7 mouse cellular contexts compared by ENCODE assay signal in the genomic region with DNA sequence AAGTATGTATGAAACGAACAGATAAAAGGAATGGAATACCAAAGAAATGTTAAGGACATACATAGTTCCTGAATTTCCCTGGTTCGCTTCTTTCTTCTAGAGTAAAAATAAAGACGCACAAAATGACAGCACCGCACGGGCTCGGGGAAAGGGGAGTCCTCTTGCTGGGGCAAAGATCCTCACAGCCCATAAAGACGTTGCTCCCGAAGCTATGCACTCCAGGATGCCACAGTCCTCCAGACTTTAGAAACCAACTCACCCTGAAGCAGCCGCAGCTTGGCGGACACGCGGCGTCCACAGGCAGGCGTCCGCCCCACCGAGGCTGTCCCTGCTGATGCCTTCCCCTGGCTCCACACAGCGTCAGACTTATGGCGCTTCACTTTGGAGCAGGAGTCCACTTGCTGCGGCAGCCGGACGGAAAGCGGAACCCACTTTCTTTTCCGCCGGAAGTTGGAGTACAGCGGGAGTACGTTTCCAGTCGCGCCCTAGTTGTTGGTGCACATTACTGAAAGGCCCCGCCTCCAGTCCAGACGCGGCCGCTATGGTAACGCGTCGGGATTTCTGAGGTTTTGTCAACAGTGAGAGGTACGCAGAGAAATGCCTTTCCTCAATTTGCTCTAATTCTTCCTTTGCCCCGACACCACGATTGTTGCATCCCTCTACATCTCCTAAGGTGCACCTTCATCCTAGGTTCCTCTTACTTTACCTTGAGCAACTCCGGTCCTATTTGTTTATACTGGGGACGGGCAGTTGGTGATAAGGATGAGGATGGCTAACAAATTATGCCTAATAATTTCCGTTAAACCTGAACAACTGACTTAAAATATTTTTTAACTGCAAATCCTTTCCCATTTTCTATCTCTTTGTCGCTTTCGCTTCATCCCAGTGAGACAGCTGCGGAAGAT. TPM values are rescaled to one million over a fixed set of nuclear protein-coding genes. Genes with fewer than 3 reads are reported as not detected.
DNase-seq lines count a peak whose midpoint lies in the region; ATAC-seq lines count a peak whose summit lies in the region.

A gene (minus strand): TSS at position 715 of the 905 bp plus-strand sequence.

- peak within 1 kb of the TSS; percentile 92 for H3K9ac ChIP-seq in intestine, embryonic 16.5 days (ENCODE audit: low read depth, low read length)
- peak within 1 kb of the TSS; percentile 76 for H3K9ac ChIP-seq in midbrain, embryonic 11.5 days (ENCODE audit: low read length)

- DNase-seq in adrenal gland, adult 8-10 months, result peak; percentile 88
- peak; percentile 91 for DNase-seq in embryo, embryonic 9.5 days (ENCODE audit: extremely low spot score)
- DNase-seq in gastrocnemius, postnatal 4 days (ENCODE audit: low spot score in 2 of 2), result peak; percentile 72 to 89
- DNase-seq in left cerebral cortex, postnatal 36 days (ENCODE audit: low spot score in 2 of 2), result peak; percentile 92 to 93
- DNase-seq in midbrain, embryonic 11.5 days (ENCODE audit: low spot score, missing footprints), result peak; percentile 99
- peak; percentile 72 for DNase-seq in skeletal muscle tissue, adult 2 months (ENCODE audit: low read depth, low spot score)

- no peaks in the 10 kb centered on the region for H3K4me1 ChIP-seq in intestine, embryonic 16.5 days (ENCODE audit: control insufficient read depth, insufficient read depth, low read length)
- no peaks in the 10 kb centered on the region; the same call in 1 of the 2 replicates for H3K4me1 ChIP-seq in midbrain, embryonic 11.5 days (ENCODE audit: control insufficient read depth, insufficient read depth, low read length)

- H3K36me3 ChIP-seq in intestine, embryonic 16.5 days (ENCODE audit: control insufficient read depth, insufficient read depth, low read length), result no peaks in the 10 kb centered on the region
- no peaks in the 10 kb centered on the region for H3K36me3 ChIP-seq in midbrain, embryonic 11.5 days (ENCODE audit: control insufficient read depth, insufficient read depth, low read length)

- peak; percentile 99 for ATAC-seq in intestine, embryonic 16.5 days
- ATAC-seq in midbrain, embryonic 11.5 days (ENCODE audit: low FRiP score), result peak; percentile 97

- peak within 1 kb of the TSS; percentile 52; the same call in 1 of the 2 replicates for H3K27ac ChIP-seq in intestine, embryonic 16.5 days (ENCODE audit: low read length)
- H3K27ac ChIP-seq in midbrain, embryonic 11.5 days (ENCODE audit: low read depth, low read length), result no peak within 1 kb of the TSS

- no peaks in the 10 kb centered on the region for H3K9me3 ChIP-seq in intestine, embryonic 16.5 days (ENCODE audit: control insufficient read depth, low read length)
- no peaks in the 10 kb centered on the region for H3K9me3 ChIP-seq in midbrain, embryonic 11.5 days (ENCODE audit: control insufficient read depth, low read length)

- WGBS in intestine, embryonic 16.5 days, result 3% methylated on average over 44 of the region's 44 CpGs
- 2% methylated on average over 44 of the region's 44 CpGs for WGBS in midbrain, embryonic 11.5 days

- intact Hi-C loops in left cerebral cortex, postnatal 36 days (cut with DNase I), result loop anchor here (10.0 kb wide), 1 partner anchor 388 kb away; no protein-coding TSS in a partner anchor

- peak within 1 kb of the TSS; percentile 74 for H3K4me2 ChIP-seq in intestine, embryonic 16.5 days (ENCODE audit: low read depth, low read length)
- H3K4me2 ChIP-seq in midbrain, embryonic 11.5 days, result peak within 1 kb of the TSS; percentile 53

- H3K4me3 ChIP-seq in intestine, embryonic 16.5 days (ENCODE audit: low read length), result peak within 1 kb of the TSS; percentile 88
- peak within 1 kb of the TSS; percentile 60 for H3K4me3 ChIP-seq in midbrain, embryonic 11.5 days (ENCODE audit: low read depth, low read length)

- H3K27me3 ChIP-seq in intestine, embryonic 16.5 days (replicated peaks; ENCODE audit: control insufficient read depth, insufficient read depth, low read length), result no peaks in the 10 kb centered on the region
- H3K27me3 ChIP-seq in midbrain, embryonic 11.5 days (ENCODE audit: control insufficient read depth, insufficient read depth, low read length), result no peaks in the 10 kb centered on the region

RNA-seq across cellular contexts. Expression of the gene that starts here (rescaled TPM):
- 10 to 100 TPM; 25.0 to 43.6 (median 32.3) TPM for total RNA-seq in adrenal gland, adult 8-10 months (2022)
- 10 to 100 TPM; 15.7 to 18.7 TPM for total RNA-seq in gastrocnemius, postnatal 4 days (2021)
- polyA plus RNA-seq in intestine, embryonic 16.5 days (2015; fragmentation: Nextera tagmentation; extraction: Ambion mirVana), result 30.2 TPM in 2 replicates
- 10 to 100 TPM; 20.0 to 27.1 TPM for total RNA-seq in left cerebral cortex, postnatal 36 days (2021)
- 47.7 and 55.4 TPM in 2 replicates for polyA plus RNA-seq in midbrain, embryonic 11.5 days (2014; fragmentation: Nextera tagmentation; extraction: Ambion mirVana)
